Mouse (Mus musculus): ENCODE data around the gene Wdsub1.
A peak's percentile ranks its signal among the peaks of the same experiment; 100 is the strongest.

The Wdsub1 gene

GRCm38 (mm10) chr2:59841189-59841939 is 41.0 kb downstream of the Wdsub1 start:
- DNase-seq (ENCODE audit: low spot score) = no peak

DNA sequence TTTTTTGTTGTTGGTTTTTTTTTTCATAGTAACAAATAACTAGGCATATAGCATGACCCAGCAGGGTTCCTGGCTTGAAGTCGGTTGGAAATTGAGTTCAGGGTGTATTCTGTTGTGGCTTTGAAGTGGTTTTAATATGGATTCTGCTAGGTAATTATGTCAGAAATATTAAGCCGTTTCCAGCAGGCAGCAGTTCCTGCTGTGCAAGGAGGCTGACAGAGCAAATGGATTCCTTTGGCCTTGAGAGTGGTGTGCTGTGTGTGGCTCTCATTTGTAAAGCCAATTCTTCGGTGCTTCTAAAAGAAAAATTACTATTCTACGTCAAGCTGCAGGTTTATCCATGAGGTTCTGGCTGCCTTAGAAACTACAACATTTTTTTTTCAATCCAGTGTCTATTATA is 42.2 kb downstream of the Wdsub1 start:
- no peak for DNase-seq (ENCODE audit: low spot score)

GRCm38 (mm10) chr2:59839755-59840154 is 42.6 kb downstream of the Wdsub1 start:
- DNase-seq (ENCODE audit: low spot score) = no peak

- no peak for DNase-seq (ENCODE audit: low spot score)
Measured at GRCm38 (mm10) chr2:59838825-59839224, 43.6 kb downstream of the Wdsub1 start.

DNA sequence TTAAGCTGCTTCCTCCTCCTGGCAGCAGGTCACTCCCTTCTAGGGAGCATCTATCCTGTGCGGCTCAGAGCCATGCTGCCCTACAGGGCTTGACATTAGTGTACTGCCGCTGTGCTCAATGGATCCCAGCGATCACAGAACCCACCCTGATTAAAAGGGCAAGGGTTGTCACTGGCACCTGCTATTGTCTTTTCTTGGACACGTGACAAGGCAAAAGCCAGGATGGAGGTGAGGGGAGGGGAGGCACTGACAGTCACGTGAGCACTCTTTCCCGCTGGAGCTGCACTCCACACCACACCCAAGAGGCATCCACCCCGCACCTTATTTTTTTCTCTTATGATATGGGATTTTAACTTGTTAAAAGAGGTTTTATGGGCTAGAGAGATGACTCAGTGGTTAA is 50.6 kb downstream of the Wdsub1 start:
- DNase-seq (ENCODE audit: low spot score) = no peak

DNA sequence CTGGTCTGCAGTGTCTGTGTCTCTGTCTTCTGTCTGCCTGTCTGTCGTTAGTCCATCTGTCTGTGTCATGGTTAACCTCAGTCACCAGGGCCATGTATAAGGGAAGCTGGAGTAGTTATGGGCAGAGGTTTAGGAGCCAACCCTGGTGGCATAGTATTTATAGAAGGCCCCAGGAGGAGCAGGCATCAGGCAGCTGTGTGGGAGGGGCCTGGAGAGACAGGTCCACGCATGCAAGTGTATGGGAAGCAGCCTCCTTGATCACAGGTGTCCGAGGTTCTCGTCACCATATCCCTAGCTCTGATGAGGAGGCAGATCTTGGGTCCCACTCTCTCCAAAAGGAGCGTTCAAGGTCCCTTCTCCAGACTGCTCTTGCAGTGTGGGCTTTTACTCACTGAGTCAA is 51.5 kb downstream of the Wdsub1 start:
- DNase-seq (ENCODE audit: low spot score) = no peak

- DNase-seq (ENCODE audit: low spot score) = peak; percentile 33
Measured at GRCm38 (mm10) chr2:59830151-59830550, 52.2 kb downstream of the Wdsub1 start.

GRCm38 (mm10) chr2:59829718-59830117 is 52.7 kb downstream of the Wdsub1 start:
- no peak for DNase-seq (ENCODE audit: low spot score)

GRCm38 (mm10) chr2:59828777-59829508 is 53.4 kb downstream of the Wdsub1 start:
- DNase-seq (ENCODE audit: low spot score) = peak; percentile 36

DNA sequence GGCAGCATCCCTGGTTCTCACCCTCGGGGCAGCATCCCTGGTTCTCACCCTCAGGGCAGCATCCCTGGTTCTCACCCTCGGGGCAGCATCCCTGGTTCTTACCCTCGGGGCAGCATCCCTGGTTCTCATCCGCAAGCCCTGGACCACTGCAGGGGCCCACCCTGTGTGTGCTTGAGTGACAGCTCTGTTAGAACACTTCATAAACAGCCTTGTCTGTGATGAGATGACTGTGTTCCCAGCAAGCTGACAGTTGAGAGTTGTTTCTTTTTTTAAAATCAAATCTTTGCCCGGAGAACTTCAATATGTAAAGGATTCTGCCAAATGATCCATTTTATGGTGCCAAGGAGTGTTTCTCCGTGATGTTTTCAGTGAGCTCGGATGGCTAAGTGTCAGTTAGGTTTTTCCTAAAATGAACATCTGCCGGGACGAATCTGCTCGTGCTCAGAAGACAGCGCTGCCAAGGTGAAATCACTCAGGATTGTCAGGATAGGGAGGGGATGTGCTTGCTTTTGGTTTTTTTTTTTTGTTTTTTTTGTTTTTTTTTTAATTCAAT is 54.2 kb downstream of the Wdsub1 start:
- no peak for DNase-seq (ENCODE audit: low spot score)

DNA sequence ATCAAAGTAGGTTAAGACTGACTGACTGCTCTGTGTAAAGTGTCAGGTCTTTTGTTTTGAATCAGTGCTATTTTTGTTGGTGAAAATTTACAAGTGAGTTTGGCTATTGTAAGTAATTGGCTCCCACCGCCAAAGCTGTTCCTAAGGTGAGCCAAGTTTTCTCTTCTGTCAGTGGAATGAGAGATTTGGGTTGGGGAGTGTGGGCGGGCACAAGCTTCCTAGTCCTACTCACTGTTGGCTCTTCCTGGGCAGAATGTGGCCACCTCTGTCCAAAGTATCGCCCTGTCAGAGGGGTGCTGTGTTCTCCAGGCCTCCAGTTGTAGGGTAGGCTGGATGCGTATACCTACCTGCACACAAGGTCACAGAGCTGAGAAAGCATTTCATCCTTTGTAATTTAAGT is 57.0 kb downstream of the Wdsub1 start:
- DNase-seq (ENCODE audit: low spot score) = no peak

- peak; percentile 50 for DNase-seq (ENCODE audit: low spot score)
Measured at GRCm38 (mm10) chr2:59824289-59824688, 58.1 kb downstream of the Wdsub1 start.

DNA sequence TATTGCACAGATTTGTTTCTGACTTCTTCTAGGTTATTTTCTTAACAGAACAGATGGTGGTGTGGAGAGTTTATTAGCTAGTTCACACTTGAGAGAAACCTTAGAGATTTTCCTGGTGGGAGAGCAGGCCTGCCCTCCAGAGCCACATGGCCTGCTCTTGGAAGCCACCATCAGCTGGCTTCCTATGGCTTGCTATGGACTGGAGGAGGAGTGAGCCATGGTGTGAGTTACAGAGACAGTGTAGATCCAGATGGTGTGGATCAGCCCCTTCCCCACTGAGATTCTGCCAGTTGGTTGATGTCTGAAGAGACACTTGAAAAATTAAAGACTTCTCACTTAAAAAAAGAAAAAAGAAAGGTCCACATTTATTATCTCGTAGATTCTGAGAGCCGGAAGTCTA is 61.3 kb downstream of the Wdsub1 start:
- DNase-seq (ENCODE audit: low spot score) = no peak

- DNase-seq (ENCODE audit: low spot score) = no peak
Measured at GRCm38 (mm10) chr2:59820088-59820487, 62.3 kb downstream of the Wdsub1 start.

DNA sequence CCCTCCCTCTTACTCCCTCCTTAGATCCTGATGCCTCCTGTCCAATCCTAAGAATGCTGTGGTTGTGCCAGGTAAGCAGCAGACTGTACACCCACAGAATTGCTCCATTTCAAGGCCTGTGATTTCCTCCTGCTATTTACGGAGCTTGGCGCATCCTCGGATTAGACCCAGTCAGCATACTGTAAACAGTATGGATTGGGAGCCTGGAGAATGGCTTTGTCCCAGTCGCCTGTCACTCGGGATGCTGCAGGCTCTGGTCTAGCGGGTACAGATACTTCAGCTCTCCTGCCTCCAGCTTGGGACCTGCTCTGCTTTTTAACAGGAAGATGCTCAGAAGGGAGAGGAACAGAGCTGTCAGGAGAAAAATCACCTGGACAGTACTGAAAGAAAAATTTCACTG is 63.0 kb downstream of the Wdsub1 start:
- DNase-seq (ENCODE audit: low spot score) = no peak

DNA sequence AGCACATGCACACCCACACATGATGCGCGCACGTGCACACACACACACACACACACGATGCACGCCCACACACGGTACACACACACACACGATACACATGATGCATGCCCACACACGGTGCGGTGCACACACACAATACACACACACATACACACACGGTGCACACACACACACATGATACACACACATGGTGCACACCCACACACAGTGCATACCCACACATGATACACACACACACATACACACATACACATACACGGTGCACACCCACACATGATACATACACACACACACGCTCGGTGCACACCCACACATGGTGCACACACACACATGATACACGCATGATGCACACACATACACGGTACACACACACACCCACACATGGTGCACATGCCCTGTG is 63.7 kb downstream of the Wdsub1 start:
- DNase-seq (ENCODE audit: low spot score) = no peak

DNA sequence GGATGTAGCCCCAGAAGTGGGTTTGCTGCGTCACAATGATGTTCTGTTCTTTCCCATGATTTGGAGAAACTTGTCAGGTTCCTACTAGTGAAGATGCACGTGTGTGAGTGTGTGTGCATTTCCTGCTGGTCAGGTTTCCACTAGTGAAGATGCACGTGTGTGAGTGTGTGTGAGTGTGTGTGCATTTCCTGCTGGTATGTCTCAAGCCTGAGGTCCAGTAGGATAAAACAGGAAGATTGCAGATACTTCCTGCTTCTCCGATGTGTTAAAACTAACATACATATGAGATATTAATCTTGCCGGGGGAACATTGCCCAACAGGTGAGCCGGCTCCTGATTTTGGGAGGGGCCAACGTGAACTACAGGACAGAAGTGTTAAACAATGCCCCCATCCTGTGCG is 67.4 kb downstream of the Wdsub1 start:
- DNase-seq (ENCODE audit: low spot score) = no peak

DNA sequence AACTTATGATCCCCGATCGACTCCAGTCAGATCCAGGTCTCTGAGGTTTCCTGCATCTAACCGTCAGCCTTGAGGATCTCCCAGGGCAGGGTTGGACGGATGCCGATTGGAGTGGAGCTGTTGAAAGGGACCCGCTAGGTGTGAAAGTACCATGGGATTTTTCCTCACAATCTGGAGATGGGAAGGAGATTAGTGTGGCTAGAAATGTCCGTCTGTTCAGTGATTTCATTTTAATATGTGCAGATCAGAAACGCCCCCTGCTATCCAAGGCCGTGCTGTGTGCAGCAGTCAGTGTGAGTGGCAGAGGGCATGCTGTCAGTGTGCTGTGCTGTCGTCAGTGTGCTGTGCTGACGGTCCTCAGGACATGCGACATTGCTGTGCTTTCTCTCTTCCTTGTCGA is 68.9 kb downstream of the Wdsub1 start:
- DNase-seq (ENCODE audit: low spot score) = no peak

GRCm38 (mm10) chr2:59812641-59813040 is 69.8 kb downstream of the Wdsub1 start:
- DNase-seq (ENCODE audit: low spot score) = no peak

DNA sequence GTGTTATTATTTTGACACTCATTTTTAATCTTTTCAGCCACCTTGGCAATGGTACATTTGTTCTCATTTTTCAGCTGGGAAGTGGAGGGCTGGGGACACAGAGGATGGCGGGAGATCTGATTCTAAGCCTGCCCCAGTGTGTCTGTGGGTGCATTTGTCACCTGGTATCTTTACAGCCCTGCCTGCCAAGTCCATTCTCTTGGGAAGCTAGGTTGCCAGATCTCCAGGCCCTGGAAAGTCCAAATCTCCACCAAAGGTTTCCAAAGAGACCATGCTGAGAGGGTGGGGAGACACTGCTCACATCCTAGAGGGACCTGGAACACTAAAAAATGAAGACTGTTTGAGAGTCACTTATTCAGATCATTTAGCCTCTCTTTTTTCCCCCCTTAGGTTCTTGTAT is 71.1 kb downstream of the Wdsub1 start:
- DNase-seq (ENCODE audit: low spot score) = no peak

DNA sequence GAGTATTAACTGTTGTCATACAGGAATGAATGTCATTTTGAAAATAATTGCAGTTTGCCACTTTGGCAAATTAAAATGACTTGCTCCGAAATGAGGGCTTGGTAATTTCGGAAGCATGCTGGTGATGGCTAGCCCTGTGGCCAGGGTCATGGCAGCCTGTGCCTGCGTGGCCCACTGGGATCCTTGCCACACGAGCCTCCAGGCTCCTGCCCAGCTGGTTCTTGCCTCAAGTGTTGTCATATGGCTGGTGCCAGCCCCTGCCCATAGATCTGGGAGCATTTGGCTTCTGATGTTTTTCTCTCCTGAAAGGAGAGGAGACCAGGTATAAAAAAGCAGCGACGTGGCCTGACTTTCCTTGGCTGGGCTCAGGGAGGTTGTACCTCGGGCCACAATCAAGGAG is 72.4 kb downstream of the Wdsub1 start:
- no peak for DNase-seq (ENCODE audit: low spot score)

- no peak for DNase-seq (ENCODE audit: low spot score)
Measured at GRCm38 (mm10) chr2:59808608-59809007, 73.8 kb downstream of the Wdsub1 start.

- DNase-seq (ENCODE audit: low spot score) = no peak
Measured at GRCm38 (mm10) chr2:59806038-59806437, 76.4 kb downstream of the Wdsub1 start.

Measured in urinary bladder, postnatal 14 days (tissue).